Mouse (Mus musculus) heart, embryonic 16.5 days (tissue): ENCODE data around the gene Btnl2. TPM values are rescaled to one million over a fixed set of nuclear protein-coding genes. Genes with fewer than 3 reads are reported as not detected.

Experiments used
- ATAC-seq: fragments of 200-750 bp; cut with Nextera tagmentation; replicated peaks from 2 replicates; pipeline ENCODE4 v1.8.0; 2017; ENCODE audit warnings: moderate number of reproducible peaks; ENCODE audit not compliant: insufficient read depth, low FRiP score; ENCODE audit errors: extremely low read depth
- H3K27ac ChIP-seq: fragments of 300-500 bp; sonication (generic); 2 replicates; pipeline ENCODE4 v1.5.1; 2014; ENCODE audit warnings: mild to moderate bottlenecking, low read length, control low read depth, moderate library complexity
- H3K27me3 ChIP-seq: fragments of 300-500 bp; sonication (generic); 2 replicates; pipeline ENCODE4 v1.6.1; 2014; ENCODE audit warnings: low read length, mixed read lengths; ENCODE audit not compliant: control insufficient read depth, insufficient read depth
- H3K36me3 ChIP-seq: fragments of 300-500 bp; sonication (generic); 2 replicates; pipeline ENCODE4 v1.6.1; 2014; ENCODE audit not compliant: control insufficient read depth, insufficient read depth
- H3K4me1 ChIP-seq: fragments of 300-500 bp; sonication (generic); 2 replicates; pipeline ENCODE4 v1.6.1; 2014; ENCODE audit warnings: low read length, mixed read lengths; ENCODE audit not compliant: control insufficient read depth, insufficient read depth
- H3K4me2 ChIP-seq: fragments of 300-500 bp; sonication (generic); 2 replicates; pipeline ENCODE4 v1.6.1; 2014; ENCODE audit warnings: low read depth, mild to moderate bottlenecking, control low read depth, low read length
- H3K4me3 ChIP-seq: fragments of 300-500 bp; sonication (generic); 2 replicates; pipeline ENCODE4 v1.5.1; 2014; ENCODE audit warnings: mild to moderate bottlenecking, control low read depth, low read length
- H3K9ac ChIP-seq: fragments of 300-500 bp; sonication (generic); 2 replicates; pipeline ENCODE4 v1.6.1; 2014; ENCODE audit warnings: low read length, control low read depth
- H3K9me3 ChIP-seq: fragments of 300-500 bp; sonication (generic); replicated peaks from 2 replicates; pipeline ENCODE4 v1.6.1; 2016; ENCODE audit warnings: low read length; ENCODE audit not compliant: control insufficient read depth
- WGBS: fragments of 180-500 bp; shearing (Covaris S2); extraction: QIAGEN DNeasy Blood & Tissue Kit; methylation state at CpG from one replicate; pipeline ENCODE4 v1.1.7; 2014; 5-methylcytosine and 5-hydroxymethylcytosine counted together
- polyA plus RNA-seq: library from polyadenylated mRNA; unstranded; fragments of >200 nt; fragmentation: Nextera tagmentation; extraction: Ambion mirVana; gene quantifications from 2 replicates; pipeline ENCODE4 v1.2.1, GENCODE M21; 2015

Btnl2 gene
- polyA plus RNA-seq, 1 experiment from 2014 or later = 0.09 TPM

DNA sequence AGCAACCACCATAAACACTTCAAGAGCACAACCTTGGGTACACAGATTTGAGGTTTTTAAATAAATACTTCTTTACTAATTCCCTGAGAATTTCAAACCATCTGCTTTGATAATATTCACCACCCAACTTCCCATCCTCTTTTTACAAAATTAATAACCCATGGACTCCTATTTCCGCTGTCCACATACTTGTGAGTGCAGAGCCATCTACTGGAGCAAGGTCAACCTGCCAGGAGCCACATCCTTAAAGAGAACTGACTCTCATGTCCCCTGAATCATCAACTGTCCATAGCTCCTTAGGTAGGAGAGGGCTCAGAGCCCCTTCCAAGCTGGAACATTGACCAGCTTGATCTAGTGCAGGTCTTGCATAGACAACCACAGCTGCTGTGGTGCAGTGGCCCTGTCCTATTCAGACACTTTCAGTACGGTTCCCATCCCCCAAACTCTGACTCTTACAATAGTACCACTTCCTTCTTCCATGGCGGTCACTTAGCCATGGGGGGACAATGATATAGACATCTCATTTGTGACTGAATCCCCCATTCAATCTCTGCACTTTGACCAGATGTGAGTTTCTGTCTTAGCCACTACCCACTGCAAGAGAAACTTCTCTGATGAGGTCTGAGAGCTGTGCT is 9.2 kb downstream of the Btnl2 start:
- WGBS = 72% methylated on average over 3 of the region's 3 CpGs
- Histone ChIP-seq H3K36me3 (no peaks in the 10 kb centered on the region), H3K27me3 (0 out of 2 replicates have a peak, but pooled peaks cover under 1% of the 10 kb centered on the region), H3K4me3 (no peak overlapping the region), H3K9ac (no peak overlapping the region), H3K9me3 (no peaks in the 10 kb centered on the region), H3K4me1 (no peaks in the 10 kb centered on the region), H3K27ac (no peak overlapping the region), H3K4me2 (no peak overlapping the region)
- no peak for ATAC-seq

DNA sequence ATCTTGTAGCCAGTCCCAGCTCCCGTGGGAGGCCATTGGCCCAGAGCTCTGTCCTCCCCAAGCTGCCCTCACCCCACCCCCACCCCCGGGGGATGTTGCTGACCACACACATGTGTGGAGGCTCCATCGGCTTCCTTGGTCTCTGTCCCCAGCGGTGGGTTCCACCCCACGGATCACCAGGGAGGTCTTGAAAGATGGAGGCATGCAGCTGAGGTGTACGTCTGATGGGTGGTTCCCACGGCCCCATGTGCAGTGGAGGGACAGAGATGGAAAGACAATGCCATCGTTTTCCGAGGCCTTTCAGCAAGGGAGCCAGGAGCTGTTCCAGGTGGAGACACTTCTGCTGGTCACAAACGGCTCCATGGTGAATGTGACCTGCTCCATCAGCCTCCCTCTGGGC is 10.4 kb downstream of the Btnl2 start:
- H3K27ac ChIP-seq = no peak overlapping the region
- no peaks in the 10 kb centered on the region for H3K9me3 ChIP-seq
- H3K4me2 ChIP-seq = no peak overlapping the region
- 65% methylated on average over 10 of the region's 10 CpGs for WGBS
- no peak for ATAC-seq
- no peak overlapping the region for H3K9ac ChIP-seq
- no peaks in the 10 kb centered on the region for H3K36me3 ChIP-seq
- no peak overlapping the region for H3K4me3 ChIP-seq
- H3K4me1 ChIP-seq = no peaks in the 10 kb centered on the region
- 0 out of 2 replicates have a peak, but pooled peaks cover 2% of the 10 kb centered on the region for H3K27me3 ChIP-seq

DNA sequence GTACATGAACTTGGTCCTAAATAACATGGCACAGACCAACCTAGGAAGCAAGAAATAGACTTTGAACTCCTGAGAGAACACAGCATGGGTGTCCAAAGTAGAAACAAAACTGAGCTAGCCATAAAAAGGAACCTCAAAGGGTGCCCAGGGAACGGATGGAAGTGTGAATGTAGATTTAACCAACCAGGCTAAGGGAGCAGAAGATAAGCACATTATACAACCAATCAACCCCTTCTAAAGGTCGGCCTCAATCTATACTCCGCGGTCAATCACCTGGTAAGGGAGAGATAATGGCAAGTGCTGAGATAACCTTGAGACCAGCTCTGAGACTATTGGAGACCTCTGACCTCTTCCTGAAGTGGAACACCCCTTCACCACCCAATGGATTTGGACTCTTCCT is 15.9 kb downstream of the Btnl2 start:
- Histone ChIP-seq H3K36me3 (no peaks in the 10 kb centered on the region), H3K9ac (no peak overlapping the region), H3K4me3 (no peak overlapping the region), H3K9me3 (no peaks in the 10 kb centered on the region), H3K27ac (no peak overlapping the region), H3K4me1 (no peaks in the 10 kb centered on the region), H3K27me3 (0 out of 2 replicates have a peak, but pooled peaks cover 2% of the 10 kb centered on the region), H3K4me2 (no peak overlapping the region)
- no peak for ATAC-seq
- 58% methylated on average over 4 of the region's 4 CpGs for WGBS

DNA sequence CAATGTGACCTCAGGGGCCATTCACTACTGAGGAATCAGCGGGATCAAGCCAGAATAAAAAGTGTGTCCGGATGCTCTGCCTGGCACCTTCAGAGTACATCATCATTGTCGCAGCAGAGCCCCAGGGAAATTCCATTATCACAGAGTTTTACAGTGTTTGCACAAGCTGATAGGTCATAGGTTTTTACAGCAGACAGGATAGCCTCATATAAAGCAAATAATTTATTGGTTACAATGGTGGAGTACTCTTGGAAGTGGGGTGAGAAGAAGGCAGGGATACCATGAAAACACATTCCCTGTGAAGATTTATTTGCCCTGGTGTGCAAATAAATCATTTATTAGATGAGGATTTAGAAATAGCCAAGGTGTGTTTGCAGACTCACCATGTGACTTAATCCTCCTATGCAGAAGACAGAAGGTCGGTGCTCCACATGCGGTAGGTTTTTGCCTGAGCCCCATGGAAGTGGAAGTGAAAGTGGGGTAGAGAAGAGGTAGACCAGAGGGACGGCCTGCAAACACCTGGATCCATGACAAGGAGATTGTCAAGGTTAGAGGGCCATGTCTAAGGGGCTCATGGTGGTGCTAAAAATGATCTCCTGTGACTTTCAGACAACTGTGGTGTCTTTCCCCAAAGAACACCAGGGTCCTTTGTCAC is 18.6 kb downstream of the Btnl2 start:
- Histone ChIP-seq H3K27me3 (0 out of 2 replicates have a peak, but pooled peaks cover 2% of the 10 kb centered on the region), H3K4me2 (no peak overlapping the region), H3K4me3 (no peak overlapping the region), H3K9me3 (no peaks in the 10 kb centered on the region), H3K4me1 (no peaks in the 10 kb centered on the region), H3K36me3 (no peaks in the 10 kb centered on the region), H3K27ac (no peak overlapping the region), H3K9ac (no peak overlapping the region)
- WGBS = 73% methylated on average over 6 of the region's 6 CpGs
- no peak for ATAC-seq

DNA sequence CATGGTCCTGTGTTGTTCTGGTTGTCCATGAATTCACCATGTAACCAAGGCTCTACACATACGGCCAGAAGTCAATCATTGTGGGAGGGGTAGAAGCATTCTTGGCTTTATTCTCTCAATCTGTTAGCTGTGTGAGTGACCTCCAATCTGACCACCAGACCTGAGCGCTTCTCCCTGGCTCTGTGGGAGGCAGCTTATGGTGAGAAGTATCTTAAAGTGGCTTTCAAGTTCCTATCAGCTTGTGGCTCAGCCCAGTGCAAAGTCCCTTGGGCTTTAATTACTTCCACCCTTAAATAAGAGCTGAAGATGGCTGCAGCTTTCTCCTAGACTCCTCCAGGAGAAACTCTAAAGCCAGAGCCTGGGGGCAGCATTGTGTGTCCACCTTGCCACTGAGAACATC is 22.2 kb downstream of the Btnl2 start, which contains the start of gene Btnl1:
Gene Btnl1, plus strand, starts transcription at position 286 of the 400 bp plus-strand sequence.
- 68% methylated on average over 2 of the region's 2 CpGs for WGBS
- Histone ChIP-seq H3K9ac (no peak within 1 kb of the TSS), H3K9me3 (no peaks in the 10 kb centered on the region), H3K27me3 (no peaks in the 10 kb centered on the region), H3K4me1 (no peaks in the 10 kb centered on the region), H3K4me3 (no peak within 1 kb of the TSS), H3K36me3 (no peaks in the 10 kb centered on the region), H3K4me2 (no peak within 1 kb of the TSS), H3K27ac (no peak within 1 kb of the TSS)
- ATAC-seq = no peak

DNA sequence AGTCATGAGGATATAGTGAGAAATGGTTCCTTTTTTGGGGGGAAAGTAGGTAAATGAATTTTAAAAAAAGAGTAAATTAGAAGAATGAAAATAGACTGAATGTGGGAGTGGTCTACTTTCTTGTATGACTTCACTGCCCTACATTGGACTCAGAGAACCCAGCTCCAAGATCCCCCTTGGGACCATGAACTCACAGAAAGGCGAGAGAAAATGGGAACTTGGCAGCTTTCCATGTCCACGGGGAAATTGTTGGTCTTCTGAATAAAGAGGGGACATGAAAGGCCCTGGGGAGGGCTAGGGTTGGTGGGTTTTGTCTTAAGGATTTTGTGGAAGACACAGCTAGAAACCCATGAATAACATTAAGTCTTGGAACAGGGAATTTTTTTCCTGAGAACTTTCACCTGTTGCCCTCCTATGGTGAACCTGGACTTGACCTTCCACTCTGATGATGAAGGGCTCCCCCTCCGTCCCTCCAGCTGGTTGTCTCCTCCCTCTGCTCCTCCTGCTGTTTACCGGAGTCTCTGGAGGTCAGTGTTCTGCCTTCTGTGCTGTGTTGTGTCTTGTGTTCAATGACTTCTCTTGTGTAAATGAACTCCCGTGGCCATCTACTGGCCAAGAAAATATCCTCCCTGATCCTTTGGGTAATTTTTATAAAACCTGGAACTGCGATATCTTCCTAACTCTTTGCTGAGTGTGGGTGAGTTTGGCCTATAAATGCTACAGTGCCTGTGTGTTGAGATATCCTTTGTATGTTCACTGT is 23.0 kb downstream of the Btnl2 start:
- Histone ChIP-seq H3K27me3 (no peaks in the 10 kb centered on the region), H3K4me2 (no peak overlapping the region), H3K4me3 (no peak overlapping the region), H3K9me3 (no peaks in the 10 kb centered on the region), H3K4me1 (no peaks in the 10 kb centered on the region), H3K27ac (no peak overlapping the region), H3K9ac (no peak overlapping the region), H3K36me3 (no peaks in the 10 kb centered on the region)
- no peak for ATAC-seq
- 48% methylated on average over 6 of the region's 6 CpGs for WGBS

DNA sequence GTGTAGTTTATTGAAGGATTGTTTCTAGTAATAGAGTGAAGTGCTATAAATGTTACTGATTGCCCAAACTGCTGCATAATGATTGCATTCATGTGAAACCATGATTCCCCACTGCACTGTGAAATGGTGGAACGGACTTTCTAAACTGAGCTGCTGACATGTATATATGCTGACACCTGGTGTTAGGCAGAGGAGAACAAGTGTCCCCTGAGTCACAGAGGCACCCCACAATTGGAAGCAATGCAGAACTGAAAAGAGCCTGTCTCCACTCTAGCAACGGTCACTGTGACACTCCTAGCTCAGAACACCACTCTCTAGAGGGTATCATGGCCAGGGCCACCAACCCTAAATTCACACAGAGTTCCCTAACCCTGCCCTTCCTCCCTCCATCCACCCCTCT is 24.1 kb downstream of the Btnl2 start:
- Histone ChIP-seq H3K4me3 (no peak overlapping the region), H3K9ac (no peak overlapping the region), H3K27me3 (no peaks in the 10 kb centered on the region), H3K4me1 (no peaks in the 10 kb centered on the region), H3K27ac (no peak overlapping the region), H3K9me3 (no peaks in the 10 kb centered on the region), H3K36me3 (no peaks in the 10 kb centered on the region), H3K4me2 (no peak overlapping the region)
- ATAC-seq = no peak
- 54% methylated on average over 2 of the region's 2 CpGs for WGBS

DNA sequence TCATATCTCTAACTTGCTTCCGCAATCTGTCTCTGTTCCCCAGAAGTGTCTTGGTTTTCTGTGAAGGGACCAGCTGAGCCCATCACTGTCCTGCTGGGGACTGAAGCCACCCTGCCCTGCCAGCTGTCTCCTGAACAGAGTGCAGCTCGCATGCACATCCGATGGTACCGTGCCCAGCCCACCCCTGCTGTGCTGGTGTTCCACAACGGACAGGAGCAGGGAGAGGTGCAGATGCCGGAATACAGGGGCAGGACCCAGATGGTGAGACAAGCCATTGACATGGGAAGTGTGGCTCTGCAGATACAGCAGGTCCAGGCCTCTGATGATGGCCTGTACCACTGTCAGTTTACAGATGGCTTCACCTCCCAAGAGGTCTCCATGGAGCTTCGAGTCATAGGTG is 24.8 kb downstream of the Btnl2 start:
- no peak overlapping the region for H3K27ac ChIP-seq
- H3K36me3 ChIP-seq = no peaks in the 10 kb centered on the region
- no peak for ATAC-seq
- H3K9me3 ChIP-seq = no peaks in the 10 kb centered on the region
- H3K4me1 ChIP-seq = no peaks in the 10 kb centered on the region
- H3K9ac ChIP-seq = no peak overlapping the region
- H3K4me3 ChIP-seq = no peak overlapping the region
- WGBS = 86% methylated on average over 7 of the region's 7 CpGs
- no peaks in the 10 kb centered on the region for H3K27me3 ChIP-seq
- H3K4me2 ChIP-seq = no peak overlapping the region

DNA sequence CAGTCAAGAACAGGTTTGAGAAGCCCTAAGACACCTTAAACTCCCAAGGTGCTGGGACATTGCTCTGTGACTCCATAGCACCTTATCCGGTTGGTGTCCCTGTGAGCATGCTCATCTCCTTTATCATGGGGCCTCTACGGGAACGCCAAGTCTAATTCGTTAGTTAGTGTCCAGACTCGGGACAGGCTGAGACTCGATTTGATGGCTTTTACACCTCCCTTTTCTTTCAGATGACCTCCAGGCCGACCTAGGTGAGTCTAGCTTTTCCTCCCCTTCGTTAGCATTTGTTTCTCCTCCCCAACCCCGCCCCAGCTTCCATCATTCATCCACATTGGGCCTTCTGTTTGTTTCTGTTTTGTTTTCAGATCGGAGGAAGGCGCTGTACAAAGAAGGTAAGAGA is 27.3 kb downstream of the Btnl2 start:
- no peak for ATAC-seq
- no peaks in the 10 kb centered on the region for H3K9me3 ChIP-seq
- no peak overlapping the region for H3K4me3 ChIP-seq
- H3K27ac ChIP-seq = no peak overlapping the region
- 68% methylated on average over 11 of the region's 11 CpGs for WGBS
- no peak overlapping the region for H3K9ac ChIP-seq
- H3K4me1 ChIP-seq = no peaks in the 10 kb centered on the region
- no peaks in the 10 kb centered on the region for H3K36me3 ChIP-seq
- no peaks in the 10 kb centered on the region for H3K27me3 ChIP-seq
- H3K4me2 ChIP-seq = no peak overlapping the region
